Mouse (Mus musculus) liver, embryonic 14.5 days (tissue): Measurements from ENCODE around the gene AI661453. TPM values are rescaled to one million over a fixed set of nuclear protein-coding genes. Genes with fewer than 3 reads are reported as not detected.
A peak's percentile ranks its signal among the peaks of the same experiment; 100 is the strongest.

Experiments used
- ATAC-seq: fragments of 200-750 bp; cut with Nextera tagmentation; 2 replicates; pipeline ENCODE4 v1.8.0; 2017; ENCODE audit warnings: moderate number of reproducible peaks, mild to moderate bottlenecking, moderate library complexity; ENCODE audit not compliant: insufficient read depth
- DNase-seq, 3 experiments: peaks; one replicate each; pipeline ENCODE4 v3.0.0-alpha.2; 2012 to 2013; ENCODE audit warnings: low read depth in 3 of 3, low spot score in 3 of 3
- H3K27ac ChIP-seq: fragments of 300-500 bp; sonication (generic); 2 replicates; pipeline ENCODE4 v1.5.1; 2014; ENCODE audit warnings: moderate library complexity, mild to moderate bottlenecking, control low read depth, inconsistent platforms
- H3K27me3 ChIP-seq: fragments of 300-500 bp; sonication (generic); 2 replicates; pipeline ENCODE4 v1.6.1; 2014; ENCODE audit warnings: mild to moderate bottlenecking, low read length, moderate library complexity; ENCODE audit not compliant: control insufficient read depth, insufficient read depth
- H3K36me3 ChIP-seq: fragments of 300-500 bp; sonication (generic); replicated peaks from 2 replicates; pipeline ENCODE4 v1.6.1; 2014; ENCODE audit warnings: low read depth; ENCODE audit not compliant: control insufficient read depth, insufficient read depth
- H3K4me1 ChIP-seq, 2 experiments: fragments of 200-500 bp in 1 of 2; fragments of 300-500 bp in 1 of 2; sonication (generic) in 1 of 2; replicated peaks; 2 replicates each; pipeline ENCODE4 v1.6.1; 2012 to 2014; ENCODE audit warnings: antibody characterized with exemption in 1 of 2, inconsistent platforms in 1 of 2, low read length in 1 of 2; ENCODE audit not compliant: control insufficient read depth in 2 of 2, insufficient read depth in 2 of 2
- H3K4me2 ChIP-seq: fragments of 300-500 bp; sonication (generic); 2 replicates; pipeline ENCODE4 v1.6.1; 2014; ENCODE audit warnings: low read depth, mild to moderate bottlenecking, control low read depth, moderate library complexity
- H3K4me3 ChIP-seq, 2 experiments: fragments of 200-500 bp in 1 of 2; fragments of 300-500 bp in 1 of 2; sonication (generic) in 1 of 2; 2 replicates each; pipeline ENCODE4 v1.5.1; 2012 to 2014; ENCODE audit warnings: low read depth in 2 of 2, low read length in 2 of 2, mild to moderate bottlenecking in 2 of 2, control low read depth in 1 of 2, inconsistent platforms in 1 of 2, moderate library complexity in 1 of 2; ENCODE audit not compliant: insufficient read depth in 1 of 2
- H3K9ac ChIP-seq: fragments of 300-500 bp; sonication (generic); replicated peaks from 2 replicates; pipeline ENCODE4 v1.6.1; 2014; ENCODE audit warnings: mild to moderate bottlenecking, control low read depth, moderate library complexity
- H3K9me3 ChIP-seq: fragments of 300-500 bp; sonication (generic); 2 replicates; pipeline ENCODE4 v1.6.1; 2016; ENCODE audit warnings: low read length, mixed read lengths; ENCODE audit not compliant: control insufficient read depth
- CTCF ChIP-seq: IDR thresholded peaks from 2 replicates; pipeline ENCODE4 v1.5.1; 2016; ENCODE audit warnings: antibody characterized with exemption, low read depth, control low read depth
- EP300 ChIP-seq: IDR thresholded peaks from 2 replicates; pipeline ENCODE4 v1.6.1; 2016; ENCODE audit warnings: antibody characterized with exemption, low read depth
- WGBS: fragments of 180-500 bp; shearing (Covaris S2); extraction: QIAGEN DNeasy Blood & Tissue Kit; methylation state at CpG from one replicate; pipeline ENCODE4 v1.1.7; 2014; ENCODE audit not compliant: insufficient replicate concordance; 5-methylcytosine and 5-hydroxymethylcytosine counted together
- polyA plus RNA-seq, 2 experiments: library from polyadenylated mRNA; depleted of rRNA in 1 of 2; stranded (reverse) in 1 of 2; unstranded in 1 of 2; fragments of >200 nt; fragmentation: Nextera tagmentation in 1 of 2; extraction: Ambion mirVana in 1 of 2; gene quantifications; 2 replicates each; pipeline versions ENCODE4 v1.2.1 to v1.2.3; 2012 to 2014

Gene AI661453
- polyA plus RNA-seq, 2 experiments, result 0.42 to 0.56 TPM

DNA sequence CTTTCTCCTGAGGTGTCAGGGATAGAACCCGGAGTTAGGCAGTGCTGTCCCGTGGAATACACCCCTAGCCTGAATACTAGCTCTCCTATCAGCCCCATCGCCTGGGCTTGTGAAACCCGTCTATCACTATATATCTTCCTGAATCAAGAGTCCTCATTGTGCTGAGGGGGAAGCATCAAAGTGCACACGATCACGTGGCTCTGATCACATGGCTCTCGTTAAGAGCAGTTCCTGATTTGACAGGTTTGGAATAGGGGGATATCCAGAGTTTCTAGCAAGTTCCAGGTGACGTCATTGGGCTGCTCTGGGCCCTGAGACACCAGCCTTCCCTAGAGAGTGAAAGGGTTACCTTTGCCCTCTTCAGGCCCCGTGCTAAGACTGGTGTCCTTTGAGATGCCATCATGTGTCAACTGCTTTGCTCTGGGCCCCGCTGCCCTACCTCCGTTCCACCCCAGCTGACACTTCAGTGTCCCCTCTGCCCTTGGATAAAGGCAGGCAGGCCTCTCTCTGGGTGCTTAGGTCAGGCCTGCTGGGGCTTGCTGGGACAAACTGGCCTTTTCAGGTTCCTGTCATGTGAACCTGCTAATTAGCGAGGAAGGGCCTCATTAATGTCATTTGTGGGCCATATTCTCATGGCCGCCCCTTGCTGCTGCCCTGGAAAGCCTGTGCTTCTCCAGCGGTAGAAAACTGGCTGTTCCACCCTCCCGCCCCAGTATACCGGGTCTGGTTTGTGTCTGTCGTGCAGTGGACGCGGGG is 5.1 kb downstream of the AI661453 start:
- TF ChIP-seq CTCF, result no peak
- TF ChIP-seq EP300, result no peak
- H3K9ac ChIP-seq, result no peak overlapping the region
- no peak overlapping the region for H3K4me2 ChIP-seq
- DNase-seq, result no peak
- no peak overlapping the region for H3K4me3 ChIP-seq
- no peak overlapping the region for H3K27ac ChIP-seq
- ATAC-seq, result no peak
- H3K9me3 ChIP-seq, result no peaks in the 10 kb centered on the region
- WGBS, result 59% methylated on average over 19 of the region's 19 CpGs
- peaks cover 3 to 41% of the 10 kb centered on the region in 2 experiments for H3K4me1 ChIP-seq
- H3K27me3 ChIP-seq, result peaks cover 19% of the 10 kb centered on the region
- H3K36me3 ChIP-seq, result no peaks in the 10 kb centered on the region

DNA sequence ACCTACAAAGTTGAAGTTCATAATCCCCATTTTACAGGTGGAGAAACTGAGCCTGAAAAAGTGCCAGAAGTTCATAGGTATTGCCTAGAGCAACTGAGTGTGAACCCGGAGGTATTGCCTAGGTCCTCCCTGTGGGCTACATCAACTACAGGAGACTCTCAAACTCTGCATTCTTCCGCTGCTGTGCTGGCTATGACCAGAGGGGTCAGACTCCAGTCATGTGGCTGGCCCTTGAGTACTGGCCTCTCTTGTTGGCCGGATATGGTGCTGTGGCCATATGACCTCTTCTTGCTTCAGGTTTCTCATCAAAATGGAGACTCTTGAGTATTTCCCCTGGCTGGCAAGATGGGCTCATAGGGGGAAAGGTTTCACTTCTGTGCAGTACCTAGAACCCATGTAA is 5.9 kb downstream of the AI661453 start:
- TF ChIP-seq EP300 (no peak), CTCF (0 out of 2 replicates have a peak, but pooled peaks have one; percentile 4)
- Histone ChIP-seq H3K4me3 (no peak overlapping the region), H3K36me3 (no peaks in the 10 kb centered on the region), H3K9ac (no peak overlapping the region), H3K4me1 (peaks cover 6 to 44% of the 10 kb centered on the region in 2 experiments), H3K4me2 (no peak overlapping the region), H3K9me3 (no peaks in the 10 kb centered on the region), H3K27ac (no peak overlapping the region), H3K27me3 (peaks cover 11% of the 10 kb centered on the region)
- DNase-seq, result no peak
- 55% methylated on average over 3 of the region's 3 CpGs for WGBS
- ATAC-seq, result no peak

DNA sequence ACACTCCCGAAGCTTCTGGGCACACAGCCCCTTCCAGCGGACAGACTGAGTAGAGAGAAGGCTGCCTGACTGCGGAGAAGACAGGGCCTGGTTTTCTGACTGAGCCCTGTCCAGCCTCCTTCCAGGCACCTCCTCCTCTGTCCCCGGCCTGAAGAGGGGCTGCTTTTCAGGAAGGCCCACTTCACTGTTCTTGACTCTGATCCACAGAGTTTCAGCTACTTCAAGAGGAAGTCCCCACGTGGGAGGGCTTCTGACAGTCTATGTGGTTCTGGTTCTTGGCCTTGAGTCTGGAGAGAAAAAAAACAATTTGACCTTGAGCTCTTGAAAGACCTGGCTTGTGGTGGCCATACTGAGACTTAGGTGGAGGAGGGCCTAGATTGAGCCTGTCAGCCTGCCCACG is 7.7 kb downstream of the AI661453 start:
- TF ChIP-seq CTCF (no peak), EP300 (no peak)
- Histone ChIP-seq H3K4me1 (peaks cover 8 to 37% of the 10 kb centered on the region in 2 experiments), H3K27me3 (no peaks in the 10 kb centered on the region), H3K27ac (no peak overlapping the region), H3K4me3 (no peak overlapping the region), H3K9ac (no peak overlapping the region), H3K36me3 (no peaks in the 10 kb centered on the region), H3K9me3 (no peaks in the 10 kb centered on the region), H3K4me2 (no peak overlapping the region)
- DNase-seq (no peak), ATAC-seq (no peak)
- WGBS, result 54% methylated on average over 6 of the region's 6 CpGs

DNA sequence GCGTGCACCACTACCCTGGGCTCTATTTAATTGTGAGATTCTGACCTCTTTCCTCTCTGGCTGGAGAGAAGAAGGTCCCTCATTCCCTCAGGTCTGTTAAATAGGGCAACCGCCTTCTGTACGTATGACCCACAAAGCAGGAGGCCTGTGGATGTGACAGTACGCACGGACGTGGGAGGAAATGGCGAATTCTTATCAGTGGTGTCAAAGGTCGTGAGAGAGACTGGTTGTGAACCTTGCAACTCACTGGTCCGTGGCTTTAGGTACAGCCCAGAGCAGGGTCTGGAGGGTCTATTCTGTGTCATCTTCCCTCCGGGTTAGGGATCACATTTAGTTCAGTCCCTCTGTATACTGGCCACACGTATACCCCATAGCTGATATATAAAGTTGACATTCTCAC is 9.1 kb downstream of the AI661453 start:
- no peak overlapping the region for H3K4me3 ChIP-seq
- no peak overlapping the region for H3K4me2 ChIP-seq
- H3K9ac ChIP-seq, result no peak overlapping the region
- H3K27ac ChIP-seq, result no peak overlapping the region
- WGBS, result 36% methylated on average over 11 of the region's 11 CpGs
- H3K9me3 ChIP-seq, result no peaks in the 10 kb centered on the region
- no peak for DNase-seq
- H3K27me3 ChIP-seq, result no peaks in the 10 kb centered on the region
- H3K4me1 ChIP-seq, result peaks cover 8 to 37% of the 10 kb centered on the region in 2 experiments
- TF ChIP-seq EP300 (no peak), CTCF (no peak)
- 0 out of 2 replicates have a peak, but pooled peaks have one; percentile 21 for ATAC-seq
- no peaks in the 10 kb centered on the region for H3K36me3 ChIP-seq

DNA sequence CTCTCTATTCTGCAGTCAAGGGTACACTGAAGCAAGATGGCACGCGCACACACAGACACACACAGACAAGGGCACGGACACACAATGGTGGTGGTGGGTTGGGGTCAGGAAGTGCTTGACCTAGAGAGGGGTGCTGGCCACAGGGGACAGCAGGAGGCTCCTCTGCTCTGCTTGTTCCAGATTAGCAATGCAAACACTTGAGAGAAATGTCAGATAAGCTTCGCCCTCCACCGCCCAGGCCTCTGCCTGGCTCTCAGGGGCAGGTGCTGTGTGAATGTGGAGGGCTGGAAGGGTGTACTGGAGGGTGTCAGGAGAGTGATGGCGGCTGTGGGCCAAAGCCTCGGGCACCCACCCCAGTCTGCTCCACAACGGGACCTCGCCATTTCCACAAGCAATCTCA is 9.6 kb downstream of the AI661453 start:
- TF ChIP-seq EP300 (no peak), CTCF (no peak)
- H3K9me3 ChIP-seq, result no peaks in the 10 kb centered on the region
- no peaks in the 10 kb centered on the region for H3K36me3 ChIP-seq
- H3K4me2 ChIP-seq, result no peak overlapping the region
- H3K27me3 ChIP-seq, result no peaks in the 10 kb centered on the region
- peaks cover 8 to 32% of the 10 kb centered on the region in 2 experiments for H3K4me1 ChIP-seq
- DNase-seq, result no peak
- H3K27ac ChIP-seq, result no peak overlapping the region
- no peak overlapping the region for H3K4me3 ChIP-seq
- no peak overlapping the region for H3K9ac ChIP-seq
- 31% methylated on average over 9 of the region's 9 CpGs for WGBS
- ATAC-seq, result peak; percentile 42; the same call in 1 of the 2 replicates
